Mouse (Mus musculus): ENCODE data around the gene Angptl7.

Angptl7 gene

GRCm38 (mm10) chr4:148495874-148496689, 4.2 kb downstream of the Angptl7 start:
- DNase-seq (ENCODE audit: low spot score in 2 of 2) = peak in 1 of 2 experiments; percentile 40

DNA sequence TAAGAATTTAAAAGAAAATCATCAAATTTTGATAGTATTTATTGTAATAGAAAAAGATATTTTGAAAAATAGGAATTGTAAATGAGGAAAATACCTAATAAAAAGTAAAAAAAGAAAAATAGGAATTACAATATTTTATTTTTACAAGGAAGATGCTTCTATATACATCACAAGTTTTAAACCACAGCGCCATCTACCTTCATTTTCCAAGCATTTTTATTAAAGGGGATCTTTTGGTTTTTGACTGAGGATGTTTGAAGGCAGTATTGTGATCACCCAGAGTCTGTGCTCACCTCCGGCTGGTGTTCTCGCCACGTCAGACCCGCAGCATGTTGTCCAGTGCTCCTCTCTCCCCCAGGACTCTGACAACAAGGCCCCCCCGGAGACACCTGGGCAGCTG, 5.1 kb downstream of the Angptl7 start:
- DNase-seq (ENCODE audit: low spot score in 2 of 2) = no peak

DNA sequence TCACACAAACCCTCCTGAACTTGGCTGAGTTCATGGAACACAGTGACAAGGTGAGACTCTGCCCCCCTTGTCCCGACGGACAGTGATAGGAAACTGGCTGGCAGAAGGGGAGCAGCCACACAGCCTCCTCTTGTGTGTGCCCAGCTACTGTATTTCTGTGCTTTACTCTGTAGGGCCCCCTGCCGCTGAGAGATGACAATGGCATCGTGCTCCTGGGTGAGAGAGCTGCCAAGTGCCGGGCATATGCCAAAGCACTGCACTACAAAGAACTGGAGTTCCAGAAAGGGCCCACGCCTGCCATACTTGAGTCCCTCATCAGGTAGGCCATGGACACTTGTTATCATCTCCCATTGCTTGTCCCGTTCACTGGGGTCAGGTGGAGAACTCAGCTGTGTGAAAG, 8.8 kb downstream of the Angptl7 start:
- DNase-seq (ENCODE audit: low spot score in 2 of 2) = no peak

DNA sequence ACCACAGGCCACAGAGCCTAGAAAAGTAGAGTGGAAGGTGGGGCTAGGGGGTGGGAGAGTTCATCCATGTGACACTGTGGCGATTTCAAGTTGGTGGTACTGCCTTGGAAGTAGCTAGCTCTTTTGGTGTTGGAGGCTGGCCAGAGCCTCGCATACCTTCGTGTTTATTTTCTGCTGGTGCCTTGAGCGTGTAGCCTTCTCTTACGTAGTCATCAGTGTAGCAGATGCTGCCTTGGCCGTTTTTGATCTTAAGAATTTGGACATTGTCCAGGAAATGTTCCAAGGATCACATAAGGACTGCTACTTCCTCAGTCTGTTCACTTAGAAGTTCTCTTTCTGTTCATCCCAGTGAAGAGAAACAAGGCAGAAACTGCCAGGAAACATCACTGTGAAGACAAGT, 9.8 kb downstream of the Angptl7 start:
- DNase-seq (ENCODE audit: low spot score in 2 of 2) = no peak

- DNase-seq (ENCODE audit: low spot score in 2 of 2) = no peak
Measured at GRCm38 (mm10) chr4:148487841-148488240, 12.4 kb downstream of the Angptl7 start.

DNA sequence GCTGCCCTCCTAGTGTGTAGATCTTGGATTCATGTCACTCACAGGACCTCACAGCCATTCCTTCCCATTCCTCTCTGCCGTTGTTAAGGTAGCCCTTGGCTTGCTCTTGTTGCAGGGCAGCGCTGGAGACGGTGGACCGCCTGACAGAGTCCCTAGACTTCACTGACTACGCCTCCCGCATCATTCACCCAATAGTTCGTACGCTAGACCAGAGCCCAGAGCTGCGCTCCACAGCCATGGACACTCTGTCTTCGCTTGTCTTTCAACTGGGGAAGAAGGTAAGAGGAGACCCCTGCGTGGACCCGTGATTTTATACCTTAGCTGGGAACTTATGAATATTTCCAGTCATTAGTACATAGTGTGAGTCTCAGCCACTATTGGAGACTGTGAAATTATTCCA, 15.7 kb downstream of the Angptl7 start:
- DNase-seq (ENCODE audit: low spot score in 2 of 2) = no peak

- no peak for DNase-seq (ENCODE audit: low spot score in 2 of 2)
Measured at GRCm38 (mm10) chr4:148481557-148482168, 18.6 kb downstream of the Angptl7 start.

GRCm38 (mm10) chr4:148480245-148480644, 20.0 kb downstream of the Angptl7 start:
- no peak for DNase-seq (ENCODE audit: low spot score in 2 of 2)

DNA sequence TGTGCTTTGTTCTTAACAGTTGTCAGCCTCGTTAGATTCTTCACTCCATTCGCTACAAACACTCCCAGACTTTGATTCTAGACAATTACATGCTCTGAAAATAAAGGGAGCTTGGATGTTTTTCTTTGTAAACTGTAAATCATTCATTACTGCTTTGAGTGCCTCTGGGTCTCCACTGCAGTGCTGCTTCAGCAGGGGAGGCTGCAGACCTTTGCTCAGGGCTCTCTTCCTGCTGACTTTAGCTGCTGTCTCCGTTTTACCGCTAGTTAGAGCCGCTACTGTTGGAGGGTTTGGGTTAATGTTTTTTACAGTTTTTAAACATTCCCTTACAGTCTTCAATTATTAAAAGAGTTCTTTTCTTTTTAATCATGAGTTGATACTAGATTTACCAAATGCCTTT, 26.8 kb downstream of the Angptl7 start:
- no peak for DNase-seq (ENCODE audit: low spot score in 2 of 2)

DNA sequence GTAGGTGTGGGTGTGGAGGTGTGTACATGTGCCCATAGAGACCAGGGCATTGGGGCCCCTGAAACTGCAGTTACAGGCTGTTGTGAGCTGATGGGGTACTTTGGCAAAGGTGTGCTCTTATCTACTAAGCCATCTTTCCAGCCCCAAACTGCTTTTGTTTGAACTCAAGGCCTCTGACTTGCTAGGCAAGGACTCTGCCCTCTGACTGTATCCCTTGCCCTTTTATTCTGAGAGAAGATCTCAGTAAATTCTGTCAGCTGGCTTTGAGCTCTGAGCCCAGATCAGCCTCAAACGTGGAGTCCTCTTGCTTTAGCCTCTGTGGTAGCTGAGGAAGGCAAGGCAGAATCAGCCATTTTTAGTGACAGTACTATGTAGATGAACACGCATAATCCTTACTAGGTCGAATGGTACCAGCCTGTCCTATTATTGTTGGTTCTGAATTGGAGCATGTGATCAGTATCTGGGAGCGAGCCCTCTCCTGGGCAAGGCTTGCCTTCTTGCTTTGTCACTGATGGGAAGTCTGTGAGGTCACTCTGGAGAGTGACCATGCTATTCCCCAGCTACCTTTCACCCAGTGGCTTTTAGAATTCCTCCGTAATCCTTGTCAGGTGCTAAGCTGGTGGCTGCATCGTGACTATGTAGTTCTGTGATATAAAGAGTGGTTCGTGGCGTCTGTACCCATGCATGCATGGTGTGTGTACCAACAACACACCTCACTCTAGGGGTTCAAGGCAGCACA, 27.7 kb downstream of the Angptl7 start:
- no peak for DNase-seq (ENCODE audit: low spot score in 2 of 2)

DNA sequence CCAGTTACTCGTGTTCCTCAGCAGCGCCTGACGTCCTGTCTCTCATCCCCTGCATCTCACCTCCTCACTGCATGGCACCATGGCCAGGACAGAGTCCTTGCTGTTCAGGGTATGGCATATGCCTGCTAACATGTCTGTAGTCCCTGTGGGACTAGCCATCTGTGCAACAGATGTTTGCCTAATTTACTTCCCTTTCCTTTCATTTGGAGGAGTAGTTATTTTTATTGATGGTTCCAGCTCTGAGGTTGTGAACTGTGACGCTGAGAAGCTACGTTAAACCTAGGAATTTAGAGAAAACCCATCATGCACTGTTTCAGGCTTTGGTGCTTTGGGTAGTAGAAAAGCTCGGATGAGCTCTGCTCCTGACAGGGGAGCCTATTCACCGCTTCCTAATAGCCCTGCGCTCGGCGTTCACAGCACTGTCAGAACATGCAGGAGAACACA, 28.9 kb downstream of the Angptl7 start:
- DNase-seq (ENCODE audit: low spot score in 2 of 2) = no peak

GRCm38 (mm10) chr4:148469487-148470252, 30.6 kb downstream of the Angptl7 start:
- no peak for DNase-seq (ENCODE audit: low spot score in 2 of 2)

GRCm38 (mm10) chr4:148468396-148468795, 31.9 kb downstream of the Angptl7 start:
- DNase-seq (ENCODE audit: low spot score in 2 of 2) = no peak

DNA sequence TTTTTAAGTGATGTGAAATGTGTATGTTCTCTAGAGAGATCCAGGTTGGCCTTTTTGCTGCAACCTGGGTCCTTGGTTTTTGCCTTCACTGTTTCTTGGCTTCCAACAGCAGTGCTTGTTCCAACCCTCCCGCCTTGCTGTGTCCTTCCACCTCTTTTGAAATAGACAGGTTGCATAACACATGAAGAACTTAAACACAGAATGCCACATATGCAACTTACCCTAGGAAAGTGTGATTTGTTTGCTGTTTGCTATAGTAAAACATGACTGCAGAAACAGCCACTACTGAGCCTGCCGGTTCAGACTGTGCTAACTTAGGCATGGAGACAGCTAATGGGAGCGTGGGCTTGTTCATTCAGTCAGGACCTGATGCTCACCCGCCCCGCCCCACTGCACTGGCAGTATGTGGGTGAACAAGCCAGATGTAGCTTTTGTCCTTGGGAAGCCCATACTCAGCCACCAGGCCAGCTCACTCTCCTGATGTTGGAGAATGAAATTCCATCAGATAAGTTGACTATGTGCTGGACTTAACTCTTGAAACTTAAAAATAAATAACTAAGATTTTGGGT, 33.7 kb downstream of the Angptl7 start:
- no peak for DNase-seq (ENCODE audit: low spot score in 2 of 2)

DNA sequence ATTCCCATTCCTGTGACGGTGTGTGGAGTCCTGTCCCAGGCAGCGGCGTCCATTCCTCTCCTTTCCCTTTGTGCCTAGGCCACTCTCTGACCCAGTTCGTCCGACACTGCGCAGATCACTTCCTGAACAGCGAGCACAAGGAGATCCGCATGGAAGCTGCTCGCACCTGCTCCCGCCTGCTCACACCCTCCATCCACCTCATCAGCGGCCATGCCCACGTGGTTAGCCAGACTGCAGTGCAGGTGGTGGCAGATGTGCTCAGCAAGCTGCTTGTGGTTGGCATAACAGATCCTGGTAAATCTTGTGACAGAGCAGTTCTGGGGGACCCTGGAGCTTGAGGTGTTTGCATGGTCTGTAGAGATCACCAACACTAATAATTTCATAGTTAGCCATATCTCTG, 35.4 kb downstream of the Angptl7 start:
- DNase-seq (ENCODE audit: low spot score in 2 of 2) = no peak

DNA sequence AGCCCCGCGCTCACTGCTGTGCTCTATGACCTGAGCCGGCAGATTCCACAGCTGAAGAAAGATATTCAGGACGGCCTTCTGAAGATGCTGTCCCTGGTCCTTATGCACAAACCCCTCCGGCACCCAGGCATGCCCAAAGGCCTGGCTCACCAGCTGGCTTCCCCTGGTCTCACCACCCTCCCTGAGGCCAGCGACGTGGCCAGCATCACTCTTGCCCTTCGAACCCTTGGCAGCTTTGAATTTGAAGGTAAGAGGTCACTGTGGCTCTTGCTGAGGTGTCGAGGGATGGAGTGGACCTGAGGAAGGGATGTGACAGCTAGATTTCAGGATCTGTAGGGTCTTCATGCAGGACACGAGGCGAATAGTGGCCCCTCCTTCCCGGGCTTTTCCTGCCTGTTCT, 36.0 kb downstream of the Angptl7 start:
- no peak for DNase-seq (ENCODE audit: low spot score in 2 of 2)

GRCm38 (mm10) chr4:148463208-148463960, 36.9 kb downstream of the Angptl7 start:
- DNase-seq (ENCODE audit: low spot score in 2 of 2) = no peak

- no peak for DNase-seq (ENCODE audit: low spot score in 2 of 2)
Measured at GRCm38 (mm10) chr4:148462717-148463116, 37.5 kb downstream of the Angptl7 start.

DNA sequence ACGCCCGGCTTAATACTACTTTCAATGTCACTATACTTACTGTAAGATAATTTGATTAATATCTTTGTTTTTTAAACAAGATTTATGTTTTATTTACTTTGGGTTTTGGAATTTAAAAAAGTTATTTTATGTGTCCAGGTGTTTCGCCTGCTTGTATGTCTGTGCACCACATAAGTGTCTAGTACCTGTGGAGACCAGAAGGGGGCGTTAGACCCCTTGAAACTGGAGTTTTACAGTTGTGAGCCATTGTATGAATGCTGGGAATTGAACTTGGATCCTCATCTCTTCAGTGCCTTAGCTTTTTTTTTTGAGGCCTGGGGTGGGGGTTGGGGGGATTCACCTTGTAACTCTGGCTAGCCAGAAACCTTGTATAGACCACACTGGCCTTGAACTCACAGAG, 38.5 kb downstream of the Angptl7 start:
- DNase-seq (ENCODE audit: low spot score in 2 of 2) = no peak

GRCm38 (mm10) chr4:148460656-148461284, 39.5 kb downstream of the Angptl7 start:
- DNase-seq (ENCODE audit: low spot score in 2 of 2) = no peak
